Mouse (Mus musculus) cerebellum, adult 9-10 months (tissue): ENCODE data around the gene Uba2.
A peak's percentile ranks its signal among the peaks of the same experiment; 100 is the strongest.
"Not testable (repeated sequence)": the region's sequence is repeated elsewhere in the genome, so short reads cannot be mapped to it uniquely, and the experiment has no call there.

Experiments
- DNase-seq: peaks from one replicate; pipeline ENCODE4 v3.0.0; 2022

Uba2 gene

GRCm38 (mm10) chr7:34169454-34169853 is at the start of gene Uba2:
Gene Uba2 (minus strand): TSS chr7:34169599.
- no peak for DNase-seq

DNA sequence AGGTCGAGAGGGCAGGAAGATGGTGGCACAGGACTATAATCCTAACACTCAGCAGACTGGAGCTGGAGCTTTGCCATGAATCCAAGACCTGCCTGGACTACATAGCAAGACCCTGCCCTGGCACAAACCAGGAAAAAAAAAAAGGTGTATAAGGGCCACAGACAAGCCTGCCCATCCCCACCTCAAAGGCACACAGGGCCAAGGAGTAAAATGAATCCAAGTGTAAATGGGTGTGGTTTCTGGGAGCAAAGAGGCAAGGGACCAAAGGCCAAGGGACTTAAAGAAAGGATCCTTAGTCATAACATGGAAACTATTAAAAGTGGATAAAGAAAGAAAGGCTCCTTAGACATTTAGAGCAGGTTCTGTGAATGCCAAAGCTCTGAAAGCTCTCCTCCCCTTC is 49.1 kb upstream of the Uba2 start:
- DNase-seq: no peak

DNA sequence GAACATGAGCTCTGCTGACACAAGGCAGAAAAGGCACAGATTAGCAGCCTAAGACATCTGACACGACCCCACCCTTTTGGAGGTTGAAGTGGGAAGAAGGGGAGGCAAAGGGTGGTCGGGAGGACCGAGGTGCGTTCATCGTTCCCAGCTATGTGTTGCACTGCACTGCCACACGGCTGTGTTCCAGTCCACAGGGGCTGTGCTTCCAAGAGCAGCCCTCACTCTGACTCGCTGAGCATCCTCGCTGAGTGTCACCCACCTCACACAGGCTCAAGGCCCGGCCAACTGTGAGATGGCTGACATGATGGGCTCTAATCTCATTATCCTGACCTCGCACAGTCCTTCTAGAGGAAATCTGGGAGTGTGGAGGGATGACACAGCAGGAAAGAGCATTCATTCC is 47.1 kb upstream of the Uba2 start:
- DNase-seq: no peak

- DNase-seq: no peak
These were observed 46.1 kb upstream of the Uba2 start for GRCm38 (mm10) chr7:34215481-34215880.

- DNase-seq: no peak
These were observed 45.2 kb upstream of the Uba2 start for GRCm38 (mm10) chr7:34214644-34215043.

GRCm38 (mm10) chr7:34213281-34213680 is 43.9 kb upstream of the Uba2 start:
- no peak for DNase-seq

GRCm38 (mm10) chr7:34208027-34208745 is 38.8 kb upstream of the Uba2 start:
- no peak for DNase-seq

DNA sequence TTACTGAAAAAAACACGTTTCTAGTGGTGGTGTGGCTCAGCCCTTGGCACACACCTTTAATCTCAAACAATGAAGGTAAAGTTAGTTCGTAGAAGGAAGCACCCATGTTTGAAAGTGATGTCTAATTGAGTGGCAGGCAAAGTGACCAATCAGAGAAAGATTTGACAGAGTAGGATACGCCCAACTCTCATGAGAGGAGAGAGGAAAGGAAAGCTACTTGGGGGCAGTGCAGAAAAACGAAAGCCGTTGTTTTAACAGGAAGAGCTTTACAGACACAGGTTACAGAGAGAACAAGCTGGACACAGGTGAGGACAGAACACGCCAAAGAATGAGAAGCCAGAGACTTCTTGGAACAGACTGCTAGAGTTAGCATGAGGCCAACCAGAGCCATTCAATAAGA is 36.9 kb upstream of the Uba2 start:
- DNase-seq: no peak

- not testable (repeated sequence) for DNase-seq
These were observed 32.7 kb upstream of the Uba2 start for GRCm38 (mm10) chr7:34202147-34202546.

GRCm38 (mm10) chr7:34200829-34201228 is 31.4 kb upstream of the Uba2 start:
- DNase-seq: no peak

- DNase-seq: no peak
These were observed 28.9 kb upstream of the Uba2 start for GRCm38 (mm10) chr7:34198346-34198745.

DNA sequence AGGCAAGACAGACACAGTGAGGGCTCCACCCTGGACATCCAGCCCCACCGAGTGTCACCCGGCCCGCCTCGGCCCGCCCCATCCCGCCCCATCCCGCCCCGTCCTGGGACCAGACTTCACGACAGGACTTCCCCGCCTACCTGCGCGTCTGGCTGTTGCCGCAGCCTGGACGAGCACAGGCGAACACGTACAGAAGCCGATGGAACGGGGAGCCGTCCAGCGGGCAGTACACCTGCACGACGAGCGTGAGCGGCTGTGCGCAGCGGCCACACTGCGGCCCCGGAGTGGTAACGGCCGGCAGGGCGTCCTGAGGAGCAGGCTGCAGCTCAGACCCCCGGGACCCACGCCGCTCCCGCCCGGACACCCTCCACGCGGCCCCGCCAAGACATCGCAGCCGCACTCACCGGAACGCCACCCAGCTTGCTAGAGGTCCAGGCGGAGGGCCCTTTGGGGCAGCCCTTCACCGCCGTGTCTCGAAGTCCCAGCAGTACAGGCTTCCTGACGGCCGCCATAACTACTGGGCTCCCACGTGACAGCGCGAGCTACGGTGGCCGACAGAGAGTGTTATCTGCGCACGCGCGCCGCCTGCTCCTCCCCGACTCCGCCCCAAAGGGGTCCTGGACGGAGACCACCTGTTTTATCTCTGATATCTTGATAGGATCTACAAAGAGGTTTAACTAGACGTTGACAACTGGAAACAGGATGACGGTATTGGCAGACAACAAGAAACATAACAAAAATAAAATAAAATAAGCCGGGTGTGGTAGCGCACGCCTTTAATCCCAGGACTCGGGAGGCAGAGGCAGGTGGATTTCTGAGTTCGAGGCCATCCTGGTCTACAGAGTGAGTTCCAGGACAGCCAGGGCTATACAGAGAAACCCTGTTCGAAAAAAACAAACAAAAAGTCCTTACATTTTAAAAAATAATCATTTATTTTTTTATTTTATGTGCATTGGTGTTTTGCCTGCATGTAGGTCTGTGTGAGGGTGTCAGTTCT is 27.0 kb upstream of the Uba2 start, which contains the start of gene Pdcd2l:
Gene Pdcd2l (minus strand): TSS at position 530 of the 997 bp plus-strand sequence.
- DNase-seq: peak; percentile 91

DNA sequence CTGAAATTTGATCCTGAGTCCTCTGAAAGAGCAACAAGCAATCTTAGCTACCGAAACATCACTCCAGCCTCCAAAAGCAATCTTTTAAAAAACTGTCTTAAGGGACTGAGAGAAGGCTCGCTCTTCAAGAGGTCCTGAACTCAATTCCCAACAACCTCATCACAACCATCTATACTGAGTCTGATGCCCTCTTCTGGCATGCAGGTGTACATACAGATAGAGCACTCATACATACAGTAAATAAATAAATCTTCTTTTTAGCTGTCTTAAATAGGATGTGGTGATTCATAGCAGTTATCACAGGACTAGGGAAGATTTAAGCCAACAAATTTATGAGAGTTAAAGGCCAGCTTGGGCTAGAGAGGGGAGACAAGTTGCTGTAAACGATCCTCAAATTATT is 26.2 kb upstream of the Uba2 start:
- no peak for DNase-seq

GRCm38 (mm10) chr7:34192825-34193224 is 23.4 kb upstream of the Uba2 start:
- DNase-seq: no peak

GRCm38 (mm10) chr7:34189376-34189989 is 20.1 kb upstream of the Uba2 start:
- no peak for DNase-seq

GRCm38 (mm10) chr7:34183794-34184193 is 14.4 kb upstream of the Uba2 start:
- no peak for DNase-seq

DNA sequence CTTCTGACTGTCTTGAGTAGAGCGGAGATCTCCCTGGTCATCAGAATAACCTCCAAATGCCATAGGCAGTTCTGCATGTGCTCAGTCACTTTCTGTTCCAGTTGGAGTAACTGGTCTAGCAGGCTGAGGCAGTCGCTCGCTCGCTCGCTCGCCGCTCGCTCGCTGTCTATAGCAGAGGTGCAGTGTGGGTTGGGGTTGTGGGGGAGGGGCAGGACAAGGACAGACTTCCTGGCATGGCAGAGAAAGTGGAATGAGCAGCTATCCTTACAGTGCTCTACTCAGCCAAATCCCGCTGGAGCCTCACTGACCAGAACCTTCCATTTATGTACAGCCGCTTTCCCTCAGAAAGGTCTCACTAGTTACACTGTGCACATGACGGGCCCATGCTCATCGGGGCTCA is 14.0 kb upstream of the Uba2 start:
- no peak for DNase-seq

GRCm38 (mm10) chr7:34176241-34176640 is 6.8 kb upstream of the Uba2 start:
- DNase-seq: not testable (repeated sequence)

DNA sequence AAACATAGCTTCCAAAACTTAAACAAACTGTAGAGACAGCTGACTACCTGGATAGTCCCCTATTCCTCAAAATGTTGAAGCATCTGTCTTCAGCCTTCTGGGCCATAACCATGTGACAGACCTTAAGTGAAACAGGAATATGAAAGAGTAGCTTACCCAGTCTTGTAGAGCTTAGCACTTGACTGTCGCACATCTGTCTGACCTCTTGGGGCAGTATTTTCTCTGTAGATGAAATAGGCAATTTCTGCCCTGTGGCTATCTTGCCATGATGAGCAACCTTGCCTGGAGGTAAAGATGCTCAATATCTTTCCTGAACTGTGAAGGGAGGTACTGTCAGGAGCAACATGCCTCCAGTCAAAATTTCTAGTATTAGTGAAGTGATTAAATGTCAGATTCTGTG is 2.9 kb upstream of the Uba2 start:
- no peak for DNase-seq

DNA sequence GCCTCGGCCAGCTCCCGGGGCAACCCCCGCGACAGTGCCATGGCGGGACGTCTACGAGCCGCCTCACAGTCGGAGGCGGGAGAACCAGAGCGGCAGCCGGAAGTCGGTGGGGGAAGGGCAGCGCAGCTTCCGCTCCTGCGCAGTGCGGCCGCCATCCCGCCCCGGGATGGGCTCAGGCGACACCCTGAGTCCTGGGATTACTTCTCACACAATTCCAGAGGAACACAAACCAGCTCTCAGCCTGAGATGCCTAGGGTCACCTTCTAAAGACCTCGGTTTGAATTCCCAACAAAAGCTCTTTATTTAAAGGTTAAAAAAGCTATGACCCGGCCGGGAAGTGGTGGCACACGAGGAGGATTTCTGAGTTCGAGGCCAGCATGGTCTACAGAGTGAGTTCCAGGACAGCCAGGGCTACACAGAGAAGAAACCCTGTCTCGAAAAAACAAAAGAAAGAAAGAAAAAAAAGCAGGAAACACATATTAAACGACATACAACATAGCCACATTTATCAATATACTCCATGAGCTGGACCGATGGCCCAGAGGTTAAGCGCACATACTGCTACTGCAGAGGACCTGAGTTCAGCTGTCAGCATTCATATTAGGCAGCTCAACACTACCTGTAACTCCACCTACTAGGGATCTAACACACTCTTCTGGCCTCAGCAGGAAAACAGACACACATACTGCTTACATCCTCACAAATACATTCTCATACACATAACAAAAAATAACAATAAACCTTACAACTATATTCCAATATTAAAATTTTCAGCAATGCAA is 738 bp downstream of the Uba2 start:
- DNase-seq: peak; percentile 90

DNA sequence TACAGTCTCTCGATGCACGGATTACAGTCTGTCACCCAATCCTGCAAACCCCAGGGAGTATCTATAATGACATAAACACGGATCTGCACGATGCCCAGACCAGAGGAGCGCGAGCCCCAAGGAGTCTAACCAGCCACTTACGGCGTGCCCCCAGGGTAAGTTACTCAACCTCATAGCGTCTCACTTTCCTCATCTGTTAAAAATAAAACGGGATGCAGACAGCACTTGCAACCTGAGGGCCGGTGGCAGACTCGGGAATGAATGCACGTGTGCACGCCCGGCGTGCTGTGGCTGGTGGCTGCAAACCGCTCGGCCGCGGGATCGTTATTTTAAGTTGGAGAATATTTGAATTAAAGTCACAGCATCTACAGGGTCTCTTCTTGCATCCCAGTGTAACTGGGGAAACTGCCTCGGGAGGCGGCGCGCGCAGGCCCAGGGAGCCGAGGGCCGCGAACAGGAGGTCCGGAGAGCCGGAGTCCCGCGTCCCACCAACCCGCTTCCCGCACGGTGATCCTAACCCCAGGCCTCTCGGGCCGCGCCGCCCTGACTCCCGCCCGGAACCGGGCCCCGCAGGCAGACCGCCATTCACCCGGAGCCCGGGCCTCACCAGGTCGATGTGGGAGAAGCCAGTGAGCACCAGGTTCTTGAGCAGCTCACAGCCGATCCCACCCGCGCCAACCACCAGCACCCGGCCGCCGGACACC is 1.5 kb downstream of the Uba2 start:
- peak; percentile 31 for DNase-seq

DNA sequence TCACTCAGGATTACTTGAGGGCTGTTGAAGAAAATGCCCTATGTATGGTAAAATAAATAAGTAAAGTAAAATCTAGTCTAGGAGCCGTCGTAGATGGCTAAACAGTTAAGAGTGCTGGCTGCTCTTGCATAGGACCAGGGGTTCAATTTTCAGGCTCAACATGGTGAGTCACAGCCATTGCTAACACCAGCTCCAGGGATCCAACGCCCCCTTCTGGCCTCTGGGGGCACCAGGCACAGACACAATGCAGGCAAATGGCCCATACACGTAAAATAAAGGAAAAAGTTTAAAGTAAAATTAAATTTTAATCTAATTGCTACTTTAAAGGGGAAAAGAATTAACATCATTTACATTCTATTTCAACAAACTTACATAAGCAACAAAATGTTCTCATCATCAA is 2.5 kb downstream of the Uba2 start:
- no peak for DNase-seq
